Mouse (Mus musculus) heart, postnatal 10 days (tissue): ENCODE measurements around the gene Lrp2. TPM values are rescaled to one million over a fixed set of nuclear protein-coding genes. Genes with fewer than 3 reads are reported as not detected.
"Not testable (repeated sequence)": the region's sequence is repeated elsewhere in the genome, so short reads cannot be mapped to it uniquely, and the experiment has no call there.

ENCODE experiments used
- DNase-seq, 2 experiments: peaks; one replicate each; pipeline ENCODE4 v3.0.0; 2021
- intact Hi-C: fragments of 180-260 bp; cut with DNase I; formaldehyde crosslinking; loops from one replicate; pipeline ENCODE4 v1.15.1; 2025
- total RNA-seq, 2 experiments: library from RNA; stranded (reverse); gene quantifications; 2 replicates each; pipeline ENCODE4 v1.2.3; 2021

The Lrp2 gene
- total RNA-seq, 2 experiments from 2014 or later = 0.65 to 2.1 TPM

GRCm38 (mm10) chr2:69584117-69584933, 1.5 kb downstream of the Lrp2 start:
- intact Hi-C loops = no loop called here
- DNase-seq = peak in 1 of 2 experiments; percentile 9

- no peak for DNase-seq
- intact Hi-C loops = no loop called here
These were observed 3.0 kb downstream of the Lrp2 start for GRCm38 (mm10) chr2:69582861-69583260.

GRCm38 (mm10) chr2:69582068-69582467, 3.8 kb downstream of the Lrp2 start:
- intact Hi-C loops, DNase-seq: not testable (repeated sequence)

- no peak for DNase-seq
- intact Hi-C loops = no loop called here
These were observed 5.8 kb downstream of the Lrp2 start for GRCm38 (mm10) chr2:69580091-69580490.

- DNase-seq = no peak
- intact Hi-C loops = no loop called here
These were observed 7.7 kb downstream of the Lrp2 start for GRCm38 (mm10) chr2:69578206-69578605.

GRCm38 (mm10) chr2:69576531-69576930, 9.3 kb downstream of the Lrp2 start:
- intact Hi-C loops = no loop called here
- no peak for DNase-seq

GRCm38 (mm10) chr2:69574934-69575333, 10.9 kb downstream of the Lrp2 start:
- intact Hi-C loops = no loop called here
- no peak for DNase-seq

GRCm38 (mm10) chr2:69574261-69574660, 11.6 kb downstream of the Lrp2 start:
- DNase-seq = no peak
- intact Hi-C loops = no loop called here

GRCm38 (mm10) chr2:69573733-69574054, 12.2 kb downstream of the Lrp2 start:
- no peak for DNase-seq
- intact Hi-C loops = no loop called here

GRCm38 (mm10) chr2:69573038-69573732, 12.7 kb downstream of the Lrp2 start:
- DNase-seq = no peak
- intact Hi-C loops = no loop called here

- no peak for DNase-seq
- intact Hi-C loops = no loop called here
These were observed 15.3 kb downstream of the Lrp2 start for GRCm38 (mm10) chr2:69570556-69570955.

- no peak for DNase-seq
- intact Hi-C loops = no loop called here
These were observed 19.6 kb downstream of the Lrp2 start for GRCm38 (mm10) chr2:69566281-69566680.

GRCm38 (mm10) chr2:69563492-69563891, 22.4 kb downstream of the Lrp2 start:
- DNase-seq = no peak
- intact Hi-C loops = no loop called here

- intact Hi-C loops = no loop called here
- no peak for DNase-seq
These were observed 23.1 kb downstream of the Lrp2 start for GRCm38 (mm10) chr2:69562761-69563160.

GRCm38 (mm10) chr2:69560221-69560620, 25.6 kb downstream of the Lrp2 start:
- DNase-seq = no peak
- intact Hi-C loops = no loop called here

- intact Hi-C loops = no loop called here
- DNase-seq = no peak
These were observed 26.5 kb downstream of the Lrp2 start for GRCm38 (mm10) chr2:69559380-69559779.

GRCm38 (mm10) chr2:69556686-69557085, 29.2 kb downstream of the Lrp2 start:
- intact Hi-C loops = no loop called here
- DNase-seq = no peak

- DNase-seq = no peak
- intact Hi-C loops = no loop called here
These were observed 34.2 kb downstream of the Lrp2 start for GRCm38 (mm10) chr2:69551639-69552038.

GRCm38 (mm10) chr2:69546823-69547222, 39.0 kb downstream of the Lrp2 start:
- intact Hi-C loops = no loop called here
- no peak for DNase-seq

- DNase-seq = no peak
- intact Hi-C loops = no loop called here
These were observed 49.8 kb downstream of the Lrp2 start for GRCm38 (mm10) chr2:69536018-69536417.

GRCm38 (mm10) chr2:69531528-69532055, 54.3 kb downstream of the Lrp2 start:
- intact Hi-C loops = no loop called here
- no peak for DNase-seq
